Mouse (Mus musculus) fat pad, adult 2 months (tissue): ENCODE results near the gene 2810004N23Rik.
"Not testable (repeated sequence)": the region's sequence is repeated elsewhere in the genome, so short reads cannot be mapped to it uniquely, and the experiment has no call there.

Source experiments
- DNase-seq: peaks from one replicate; pipeline ENCODE4 v3.0.0-alpha.2; 2011; ENCODE audit warnings: low read depth, low spot score; ENCODE audit errors: extremely low read depth

The 2810004N23Rik gene

DNA sequence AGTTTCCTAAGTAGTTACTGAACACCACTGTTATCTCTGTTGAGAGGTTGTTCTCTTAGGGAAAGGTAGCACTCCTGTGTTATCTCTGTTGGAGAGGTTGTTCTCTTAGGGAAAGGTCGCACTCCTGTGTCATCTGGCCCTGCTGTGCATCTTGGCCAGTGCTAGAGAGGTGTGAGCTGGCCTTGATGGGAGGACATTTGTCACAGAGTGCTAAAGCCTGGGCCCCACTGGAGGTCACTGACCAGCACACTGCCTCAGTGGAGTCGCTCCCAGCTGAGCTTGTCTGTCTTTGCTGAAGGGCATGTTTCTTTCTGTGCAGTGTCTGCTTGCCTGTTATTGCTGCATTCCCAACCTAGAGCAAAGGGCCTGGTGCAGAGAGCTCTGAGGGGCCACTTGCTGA is 4.2 kb upstream of the 2810004N23Rik start:
- DNase-seq: no peak

DNA sequence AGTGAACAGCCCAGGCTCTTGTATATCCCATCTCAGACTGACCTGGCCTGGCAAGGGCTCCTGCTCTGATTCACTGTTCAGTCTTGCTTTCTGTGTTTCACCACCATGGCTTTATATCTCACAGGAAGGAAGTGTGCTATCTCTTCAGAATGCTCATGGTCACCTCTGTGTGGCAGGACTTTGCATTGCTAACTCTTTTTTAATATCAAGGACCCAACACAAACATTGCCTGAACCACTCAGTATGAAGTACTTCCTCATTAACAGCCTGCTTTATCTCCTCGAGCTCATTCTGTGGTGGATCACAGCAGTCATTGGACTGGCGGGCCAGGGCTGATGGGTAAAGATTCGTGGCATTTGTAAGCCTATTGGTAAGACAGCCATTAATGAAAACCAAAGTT is 3.7 kb upstream of the 2810004N23Rik start:
- no peak for DNase-seq

DNA sequence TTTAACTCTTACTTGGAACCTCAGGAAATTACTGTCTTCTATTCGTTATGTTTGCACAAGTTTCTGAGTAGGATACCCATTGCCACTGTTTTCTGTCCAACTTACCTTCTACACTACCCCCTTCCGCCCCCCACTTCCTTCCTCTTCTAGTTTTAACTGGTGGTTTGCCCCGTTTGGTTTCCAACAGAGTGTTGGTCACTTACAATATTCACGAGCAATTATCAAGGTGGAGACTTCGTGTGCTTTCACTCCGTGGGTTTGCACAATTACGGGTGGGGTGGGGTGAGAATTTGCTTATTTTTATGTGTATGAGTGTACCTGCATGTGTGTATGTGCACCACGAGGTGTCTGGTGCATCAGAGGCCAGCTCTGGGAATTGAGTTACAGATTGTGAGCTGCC is 809 bp upstream of the 2810004N23Rik start:
- DNase-seq: no peak

DNA sequence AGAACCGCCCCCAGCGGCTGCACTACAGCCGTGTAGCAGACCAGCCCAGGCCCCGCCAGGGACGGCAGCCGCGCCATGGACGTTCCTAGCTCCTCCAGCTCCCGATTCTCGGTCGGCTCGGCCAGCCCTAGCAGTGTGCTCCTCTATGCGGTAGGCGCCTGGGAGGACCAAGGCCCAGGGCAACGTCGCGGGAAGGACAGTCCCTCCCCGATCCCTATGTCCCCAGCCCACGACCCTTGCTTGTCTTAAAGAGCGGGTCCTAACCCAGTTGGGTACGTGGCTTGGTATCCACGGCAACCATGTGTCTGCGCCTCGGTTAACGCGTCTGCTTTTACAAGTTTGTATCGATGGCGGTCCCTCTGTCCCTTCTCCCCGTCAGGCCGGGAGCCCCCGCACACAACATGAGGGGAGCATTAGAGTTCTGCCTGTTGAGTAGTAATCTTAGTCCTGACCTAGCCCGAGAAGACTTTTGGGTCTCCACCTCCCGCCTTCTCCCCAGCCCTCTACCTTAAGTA is 300 bp upstream of the 2810004N23Rik start:
- DNase-seq: no peak

DNA sequence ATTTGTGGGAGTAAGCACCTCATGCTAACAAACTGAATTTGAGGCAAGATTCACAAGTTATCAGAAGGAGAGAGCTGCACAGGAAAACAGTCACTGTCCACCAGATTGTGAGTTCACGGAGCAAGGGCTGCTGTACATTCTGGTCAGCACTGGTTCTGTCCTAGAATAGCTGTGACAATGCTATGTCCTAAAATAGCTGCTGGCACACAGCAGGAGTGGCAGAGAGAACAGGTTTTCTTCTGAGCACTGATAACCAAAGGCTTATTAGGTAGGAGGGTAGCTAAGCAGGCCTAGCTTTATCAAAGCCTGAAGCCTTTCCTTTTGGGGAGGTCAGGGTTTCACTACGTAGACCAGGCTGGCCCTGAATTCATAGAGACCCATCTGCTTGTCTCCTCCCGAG is 2.7 kb downstream of the 2810004N23Rik start:
- no peak for DNase-seq

DNA sequence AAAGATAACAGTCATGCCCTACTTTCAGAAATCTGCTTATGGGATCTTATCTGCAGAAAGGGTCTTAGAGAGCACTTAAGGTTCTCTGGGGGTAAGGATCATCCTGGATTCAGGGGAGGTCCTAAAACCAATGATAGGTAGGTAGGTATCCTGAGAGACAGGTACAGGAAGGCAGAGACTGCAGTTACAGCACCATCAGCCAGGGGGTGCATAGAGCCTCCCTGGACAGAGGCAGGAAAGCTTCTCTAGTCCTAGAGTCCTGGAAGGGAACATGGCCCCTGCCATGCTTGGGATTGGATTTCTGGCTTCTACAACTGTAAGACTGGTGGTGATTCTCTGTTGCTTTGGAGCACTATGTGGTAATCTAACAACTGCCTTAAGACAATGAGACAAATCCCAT is 3.5 kb downstream of the 2810004N23Rik start:
- DNase-seq: no peak

DNA sequence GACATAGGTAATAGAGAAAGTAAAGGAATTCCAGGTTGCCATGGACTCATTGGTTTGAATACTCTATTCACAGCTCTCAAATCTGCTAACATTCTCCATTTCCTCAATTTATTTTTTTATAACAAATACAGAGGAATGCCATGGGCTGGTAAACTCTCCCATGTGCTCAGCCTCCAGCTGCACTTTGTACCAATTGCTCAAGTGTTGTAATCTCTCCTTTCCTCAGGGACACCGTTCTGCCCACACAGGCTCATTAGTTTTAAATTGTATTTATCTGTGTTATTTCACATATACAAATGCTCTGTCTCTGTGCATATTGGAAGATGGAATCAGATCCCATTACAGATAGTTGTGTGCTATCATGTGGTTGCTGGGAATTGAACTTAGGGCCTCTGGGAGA is 9.4 kb downstream of the 2810004N23Rik start:
- DNase-seq: no peak

DNA sequence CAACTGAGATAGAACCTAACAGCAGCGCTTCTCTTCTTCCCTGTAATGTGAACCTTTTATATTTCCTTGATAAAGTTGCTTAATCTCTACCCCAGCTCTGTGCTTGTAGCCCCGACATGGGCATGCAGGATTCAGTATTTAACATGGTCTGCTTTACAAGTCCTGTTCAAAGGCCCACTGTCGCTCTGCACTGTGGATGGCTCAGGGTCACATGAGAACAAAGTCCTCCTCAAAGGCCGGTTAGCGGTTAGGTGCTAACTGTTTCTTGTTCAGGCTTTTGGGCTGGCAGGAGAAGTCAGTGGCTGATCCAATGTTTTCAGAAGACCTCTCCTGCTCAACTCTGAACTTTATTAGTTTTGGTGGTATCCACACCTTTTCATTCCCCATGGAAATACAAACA is 17.3 kb downstream of the 2810004N23Rik start:
- DNase-seq: no peak

DNA sequence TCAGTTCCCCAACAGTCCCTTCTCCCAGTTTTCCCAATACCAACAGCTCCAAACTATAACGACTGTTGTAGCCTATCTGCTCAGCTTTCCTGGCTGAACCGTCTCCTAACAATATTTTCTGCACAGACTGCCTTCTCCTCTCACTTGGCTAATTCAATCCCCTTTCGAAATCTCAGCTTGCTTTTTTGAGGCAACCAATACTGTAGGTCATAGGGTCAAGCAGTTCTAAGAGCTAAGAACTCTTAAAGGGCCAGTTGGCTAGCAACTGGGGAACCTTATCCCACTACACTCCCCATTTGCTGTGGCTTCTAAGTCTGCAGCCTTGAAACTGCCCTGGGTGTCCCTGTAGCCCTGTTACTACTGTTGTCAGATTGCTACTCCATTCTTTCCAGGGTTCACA is 17.8 kb downstream of the 2810004N23Rik start:
- DNase-seq: no peak

DNA sequence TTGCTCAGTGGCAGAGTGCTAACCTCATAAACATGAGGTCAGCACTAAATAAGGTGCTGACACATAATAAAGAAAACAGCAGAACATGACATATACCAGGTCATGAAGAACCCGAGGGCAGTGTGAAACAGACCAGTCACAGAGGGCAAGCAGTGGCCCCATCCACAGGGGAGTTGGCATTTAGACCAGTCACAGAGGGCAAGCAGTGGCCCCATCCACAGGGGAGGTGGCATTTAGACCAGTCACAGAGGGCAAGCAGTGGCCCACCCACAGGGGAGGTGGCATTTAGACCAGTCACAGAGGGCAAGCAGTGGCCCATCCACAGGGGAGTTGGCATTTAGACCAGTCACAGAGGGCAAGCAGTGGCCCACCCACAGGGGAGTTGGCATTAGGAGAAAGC is 20.0 kb downstream of the 2810004N23Rik start:
- DNase-seq: not testable (repeated sequence)

DNA sequence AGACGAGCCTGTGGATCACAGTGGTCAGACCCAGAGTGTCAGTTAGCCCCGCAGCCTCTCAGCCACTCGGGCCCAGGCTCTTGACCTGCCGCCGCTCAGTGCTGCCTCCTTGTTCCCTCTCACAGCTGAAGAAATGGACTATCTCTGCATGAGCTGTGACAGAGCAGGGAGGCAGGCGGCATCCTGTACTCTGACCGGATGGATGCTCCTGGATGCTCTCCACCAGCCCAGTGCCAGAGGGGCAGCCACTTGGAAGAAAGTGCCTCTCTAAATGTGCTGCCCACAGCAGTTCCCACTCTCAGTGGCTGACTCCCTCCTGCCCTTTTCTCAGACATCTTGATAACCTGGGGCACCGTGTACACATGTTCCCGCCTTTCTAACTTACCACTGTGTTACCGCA is 21.1 kb downstream of the 2810004N23Rik start:
- no peak for DNase-seq

DNA sequence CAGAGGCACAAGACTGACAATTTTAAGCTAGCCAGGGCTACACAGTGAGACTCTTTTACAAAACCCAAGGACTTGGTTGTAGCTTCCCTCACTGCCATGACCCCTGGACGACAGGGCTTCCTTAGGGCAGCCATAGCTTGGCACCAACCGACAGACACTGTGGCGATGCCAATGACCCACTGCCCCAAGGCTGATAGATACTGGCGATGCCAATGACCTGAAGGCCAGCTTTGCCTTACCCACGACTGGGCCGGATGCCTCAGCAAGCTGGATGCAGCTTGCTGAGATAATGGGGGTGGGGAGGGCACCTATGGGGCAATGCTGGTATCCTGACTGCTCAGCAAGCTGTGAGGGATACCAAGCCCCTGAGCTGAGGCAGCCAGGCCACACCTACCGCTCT is 22.0 kb downstream of the 2810004N23Rik start:
- DNase-seq: no peak

DNA sequence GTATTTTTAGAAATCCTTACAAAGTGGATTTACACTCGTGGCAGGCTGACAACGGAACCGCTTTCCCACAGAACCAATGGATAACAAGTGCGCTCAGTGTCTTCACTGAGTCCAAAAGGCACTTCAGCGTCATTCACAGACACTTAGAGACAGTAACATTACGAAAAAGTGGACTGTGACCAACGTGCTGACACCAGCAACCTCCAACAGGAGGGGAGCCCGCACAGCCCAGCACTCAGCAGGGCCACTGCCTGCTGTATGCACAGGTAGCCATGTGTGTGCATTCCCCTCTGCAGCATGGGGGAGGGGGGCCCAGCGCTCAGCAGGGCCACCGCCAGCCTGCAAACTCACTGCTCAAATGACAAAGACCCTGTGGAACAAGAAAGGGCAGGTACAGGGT is 23.5 kb downstream of the 2810004N23Rik start:
- no peak for DNase-seq

DNA sequence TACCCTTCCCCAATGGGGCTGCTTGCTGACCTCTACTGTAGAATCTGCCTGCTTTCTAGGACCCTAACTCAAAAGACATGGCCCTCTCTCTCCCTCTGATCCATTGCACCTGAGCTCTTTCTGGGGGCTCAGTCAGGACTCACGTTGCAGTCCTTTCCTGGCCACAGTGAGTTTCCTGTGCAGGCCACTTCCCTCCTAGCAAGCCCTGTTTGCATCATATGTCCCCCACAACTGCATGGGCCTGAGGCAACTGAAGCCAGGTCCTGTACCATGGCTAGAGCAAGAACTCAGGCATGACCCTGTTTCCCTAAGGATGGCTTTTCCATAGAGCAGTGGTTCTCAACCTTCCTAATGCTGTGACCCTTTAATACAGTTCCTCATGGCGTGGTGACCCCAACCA is 25.0 kb downstream of the 2810004N23Rik start:
- no peak for DNase-seq

DNA sequence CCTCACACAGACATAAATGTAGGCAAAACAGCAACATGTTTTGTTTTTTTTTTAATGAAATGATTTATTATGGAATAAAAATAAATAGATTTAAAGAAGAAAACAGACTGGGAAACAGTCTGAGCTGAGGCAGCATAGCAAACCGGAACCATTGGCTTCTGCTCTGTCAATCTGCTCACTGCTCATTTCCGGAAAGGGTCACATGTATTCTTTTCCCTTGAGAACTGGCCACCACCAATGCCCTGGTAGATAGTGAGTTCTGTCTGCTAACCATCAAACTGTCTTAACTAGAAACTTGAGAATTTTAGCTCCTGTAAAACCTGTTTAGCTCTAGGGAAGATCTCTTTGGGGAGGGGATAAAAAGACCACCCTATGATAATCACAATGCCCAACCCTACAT is 26.0 kb downstream of the 2810004N23Rik start:
- DNase-seq: no peak

DNA sequence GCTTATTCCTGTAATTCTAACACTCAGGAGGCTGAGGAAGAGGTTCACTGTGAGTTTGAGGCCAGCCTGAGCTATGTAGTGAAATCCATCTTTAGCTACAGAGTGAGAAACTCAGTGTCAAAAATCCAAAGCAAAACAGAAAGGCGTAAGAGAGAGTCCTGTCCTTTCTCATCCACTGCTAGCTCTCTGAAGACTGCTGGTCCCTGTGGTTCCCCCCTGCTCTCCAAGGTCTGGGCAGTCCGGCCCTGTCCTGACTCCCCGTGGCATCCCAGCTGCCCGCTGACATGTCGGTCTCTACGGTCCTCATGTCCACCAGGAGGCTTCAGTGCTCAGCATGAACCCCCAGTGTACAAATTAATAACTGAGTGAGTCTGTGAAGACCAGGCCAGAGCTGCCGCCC is 26.6 kb downstream of the 2810004N23Rik start:
- no peak for DNase-seq

DNA sequence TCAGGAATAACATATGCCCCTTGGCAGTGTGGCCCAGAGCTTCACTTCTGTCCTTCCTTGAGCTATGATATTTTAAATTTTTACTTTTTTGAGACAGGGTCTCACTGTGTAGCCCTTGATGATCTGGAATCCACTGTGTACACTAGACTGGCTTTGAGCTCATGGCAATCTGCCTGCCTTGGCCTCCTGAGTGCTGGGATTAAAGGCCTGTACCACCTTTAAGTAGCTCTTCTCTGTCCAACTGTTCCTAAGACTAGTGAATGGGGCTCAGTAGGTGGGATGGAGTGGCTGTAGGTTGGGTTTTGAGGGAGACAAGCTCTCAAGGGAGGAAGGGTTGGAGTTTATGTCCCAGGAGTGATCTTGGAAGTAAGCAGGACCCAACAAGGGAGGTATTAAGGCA is 27.1 kb downstream of the 2810004N23Rik start:
- no peak for DNase-seq

DNA sequence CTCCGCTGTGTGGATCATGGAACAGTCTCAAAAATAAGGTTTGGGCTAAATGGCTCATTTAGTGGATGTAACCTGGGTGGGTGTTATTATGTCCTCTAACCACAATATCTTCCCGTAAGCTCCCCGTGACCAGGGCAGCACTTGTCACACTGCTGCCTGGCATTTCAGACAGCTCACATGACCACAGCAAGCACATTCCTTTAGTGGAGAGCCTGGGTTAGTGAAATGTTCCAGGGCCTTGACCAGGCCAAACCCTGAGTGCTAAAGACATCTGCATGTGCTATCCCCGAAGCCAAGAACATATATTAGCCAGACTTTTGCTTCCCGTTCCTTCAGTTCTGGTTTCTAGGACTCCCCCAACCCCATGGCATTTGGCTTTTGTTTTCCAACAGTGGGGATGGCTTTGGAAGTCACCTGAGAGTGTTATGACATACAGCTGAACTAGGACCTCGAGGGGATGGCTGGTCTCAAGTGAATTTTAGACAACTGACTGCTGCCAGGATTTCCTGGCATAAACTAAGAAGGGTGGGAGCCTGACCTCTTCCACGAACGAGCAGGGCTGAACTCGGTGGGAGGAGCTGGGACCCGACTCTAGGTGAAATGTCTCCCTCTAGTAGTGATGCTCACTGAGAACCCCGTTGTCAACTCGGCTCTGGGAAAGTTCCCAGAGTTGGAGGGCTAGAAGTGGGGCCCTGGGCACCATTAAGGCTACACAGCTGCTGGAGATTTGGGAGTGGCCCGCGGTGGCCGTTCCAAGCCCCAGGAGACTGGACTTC is 29.3 kb downstream of the 2810004N23Rik start:
- no peak for DNase-seq

DNA sequence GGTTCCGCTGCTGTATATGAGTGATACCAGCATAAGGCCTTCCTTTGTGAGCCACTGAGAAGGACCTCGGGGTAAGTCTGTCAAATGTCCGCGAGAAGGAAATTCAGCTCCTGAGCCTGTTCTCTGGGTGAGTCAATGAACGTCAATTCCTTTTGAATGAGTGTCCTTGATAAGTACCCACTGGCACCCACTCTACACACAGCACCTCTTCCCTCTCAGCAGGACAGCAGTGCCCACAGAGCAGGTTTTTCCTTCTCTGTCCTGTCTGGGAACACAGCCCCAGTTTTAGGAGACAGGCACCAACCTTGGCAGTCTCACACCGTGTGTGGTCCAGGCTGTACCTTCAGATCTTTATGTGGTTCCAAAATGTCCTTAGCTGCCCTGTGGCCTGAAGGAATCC is 31.0 kb downstream of the 2810004N23Rik start:
- no peak for DNase-seq

DNA sequence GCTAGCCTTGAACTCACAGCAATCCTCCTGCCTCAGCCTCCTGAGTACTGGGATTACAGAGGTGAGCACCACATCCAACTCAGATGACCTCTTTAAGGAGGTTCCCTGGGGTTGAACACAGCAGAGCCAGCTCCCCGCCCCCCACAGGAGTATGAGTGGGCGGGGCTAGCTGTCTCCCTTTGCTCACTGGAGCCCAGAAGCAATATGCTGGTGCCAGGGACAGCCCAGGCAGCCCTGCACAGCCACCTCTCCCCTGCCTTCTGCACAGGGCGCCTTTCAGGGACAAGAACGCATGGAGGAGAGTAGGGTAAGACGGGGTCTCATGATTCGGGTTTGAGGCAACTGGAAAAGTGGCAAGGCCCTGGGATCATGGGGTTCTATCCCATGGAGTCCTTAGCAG is 31.4 kb downstream of the 2810004N23Rik start:
- DNase-seq: no peak

DNA sequence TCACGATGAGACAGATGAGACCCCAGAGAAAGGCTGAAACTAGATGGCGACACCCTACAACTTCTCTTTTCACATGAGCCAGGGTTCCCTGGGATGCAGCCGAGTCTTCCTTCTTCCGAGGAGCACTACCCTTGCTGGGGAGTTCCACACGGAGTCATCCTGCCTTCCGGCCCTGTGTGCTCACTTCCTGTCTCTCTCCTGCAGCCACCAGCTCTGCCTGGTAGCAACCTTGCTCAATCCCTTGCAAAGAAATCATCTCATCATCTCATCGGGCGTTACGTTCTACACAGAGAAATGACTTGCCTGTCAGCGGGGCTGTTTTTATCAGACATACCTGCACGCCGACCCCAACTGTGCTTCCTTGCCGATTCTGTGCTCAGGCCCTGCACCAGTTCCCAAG is 32.9 kb downstream of the 2810004N23Rik start:
- DNase-seq: no peak

DNA sequence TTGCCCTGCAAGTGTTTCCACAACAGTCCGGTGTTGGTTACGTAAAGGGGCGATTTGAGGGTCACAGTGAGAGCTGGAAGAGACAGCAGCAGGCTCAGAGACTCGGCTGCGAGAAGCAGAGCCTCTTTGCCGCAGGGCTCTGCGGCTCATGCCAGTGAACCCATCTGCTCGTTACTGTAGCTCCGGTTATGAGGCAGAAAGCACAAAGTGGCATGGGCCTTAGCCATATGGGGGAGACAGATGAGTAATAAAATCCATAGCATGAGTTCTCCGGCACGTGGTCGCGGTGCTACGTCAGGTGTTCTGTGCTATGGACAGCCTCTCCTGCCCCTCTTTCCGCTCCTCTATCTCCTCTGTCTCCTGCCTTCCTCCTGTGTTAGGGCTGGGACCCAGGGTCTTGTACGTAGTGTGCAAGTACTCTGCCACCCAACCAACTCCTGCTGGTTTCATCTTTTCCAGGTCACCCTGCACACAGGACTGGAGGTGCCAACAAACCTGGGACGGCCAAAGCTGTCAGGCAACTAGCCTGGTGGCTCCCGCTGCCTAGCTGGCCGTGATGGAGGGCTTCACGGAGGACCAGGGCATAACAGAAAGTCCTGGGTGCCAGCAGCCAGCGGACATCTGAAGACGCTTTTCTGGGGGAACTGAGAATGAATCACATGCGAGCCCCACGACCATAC is 34.2 kb downstream of the 2810004N23Rik start:
- DNase-seq: no peak

DNA sequence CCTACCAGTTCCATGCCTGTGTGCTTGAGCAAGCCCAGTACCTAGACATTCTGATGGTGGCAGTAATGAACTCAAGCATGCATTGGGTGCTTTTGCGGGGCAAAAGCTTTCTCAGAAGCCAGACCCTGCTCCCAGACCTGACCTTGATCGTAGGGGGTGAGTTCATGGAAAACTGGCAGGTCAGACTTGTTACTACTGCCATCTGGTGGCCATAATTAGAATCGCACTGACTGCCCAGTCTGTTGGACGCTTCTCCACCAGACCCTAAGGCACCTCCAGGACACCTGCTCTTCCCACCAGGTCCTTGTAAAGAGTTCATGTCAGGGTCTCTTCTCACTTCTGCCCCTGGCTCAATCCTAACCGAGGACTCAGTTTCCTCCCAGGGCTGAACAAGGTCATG is 35.5 kb downstream of the 2810004N23Rik start:
- no peak for DNase-seq
